Mouse (Mus musculus) embryonic facial prominence, embryonic 10.5 days (tissue): ENCODE measurements around the gene Akr1c12. TPM values are rescaled to one million over a fixed set of nuclear protein-coding genes. Genes with fewer than 3 reads are reported as not detected.
A peak's percentile ranks its signal among the peaks of the same experiment; 100 is the strongest.
"Not testable (repeated sequence)": the region's sequence is repeated elsewhere in the genome, so short reads cannot be mapped to it uniquely, and the experiment has no call there.

Experiments
- DNase-seq: peaks from one replicate; pipeline ENCODE4 v3.0.0-alpha.2; 2017; ENCODE audit warnings: low spot score
- H3K27ac ChIP-seq: fragments of 300-500 bp; sonication (generic); replicated peaks from 2 replicates; pipeline ENCODE4 v1.5.1; 2016; ENCODE audit warnings: mild to moderate bottlenecking
- H3K27me3 ChIP-seq: fragments of 300-500 bp; sonication (generic); replicated peaks from 2 replicates; pipeline ENCODE4 v1.6.1; 2016; ENCODE audit warnings: low read depth, mild to moderate bottlenecking; ENCODE audit not compliant: poor library complexity, severe bottlenecking
- H3K36me3 ChIP-seq: fragments of 300-500 bp; sonication (generic); replicated peaks from 2 replicates; pipeline ENCODE4 v1.6.1; 2016; ENCODE audit warnings: mild to moderate bottlenecking, moderate library complexity
- H3K4me1 ChIP-seq: fragments of 300-500 bp; sonication (generic); 2 replicates; pipeline ENCODE4 v1.6.1; 2016
- H3K4me3 ChIP-seq: fragments of 300-500 bp; sonication (generic); 2 replicates; pipeline ENCODE4 v1.5.1; 2016; ENCODE audit warnings: mild to moderate bottlenecking, moderate library complexity
- H3K9me3 ChIP-seq: fragments of 300-500 bp; sonication (generic); 2 replicates; pipeline ENCODE4 v1.6.1; 2016; ENCODE audit warnings: mild to moderate bottlenecking
- WGBS: fragments of 180-500 bp; shearing (Covaris S2); methylation state at CpG from one replicate; pipeline ENCODE4 v1.1.7; 2016; 5-methylcytosine and 5-hydroxymethylcytosine counted together
- polyA plus RNA-seq: library from polyadenylated mRNA; unstranded; fragments of >200 nt; fragmentation: Nextera tagmentation; extraction: Ambion mirVana; gene quantifications from 2 replicates; pipeline ENCODE4 v1.2.1, GENCODE M21; 2016

The Akr1c12 gene
- 0.15 TPM in 1 of 2 replicates, not detected in the other for polyA plus RNA-seq

- H3K4me1 ChIP-seq = no peaks in the 10 kb centered on the region
- DNase-seq = no peak
- H3K4me3 ChIP-seq = no peak within 1 kb of the TSS
- H3K27ac ChIP-seq = no peak within 1 kb of the TSS
- no peaks in the 10 kb centered on the region for H3K36me3 ChIP-seq
- WGBS = 67% methylated on average over 4 of the region's 4 CpGs
- no peaks in the 10 kb centered on the region for H3K9me3 ChIP-seq
- no peaks in the 10 kb centered on the region for H3K27me3 ChIP-seq
Observed at GRCm38 (mm10) chr13:4279284-4279683, at the start of gene Akr1c12. Akr1c12 (minus strand) TSS chr13:4279433.

DNA sequence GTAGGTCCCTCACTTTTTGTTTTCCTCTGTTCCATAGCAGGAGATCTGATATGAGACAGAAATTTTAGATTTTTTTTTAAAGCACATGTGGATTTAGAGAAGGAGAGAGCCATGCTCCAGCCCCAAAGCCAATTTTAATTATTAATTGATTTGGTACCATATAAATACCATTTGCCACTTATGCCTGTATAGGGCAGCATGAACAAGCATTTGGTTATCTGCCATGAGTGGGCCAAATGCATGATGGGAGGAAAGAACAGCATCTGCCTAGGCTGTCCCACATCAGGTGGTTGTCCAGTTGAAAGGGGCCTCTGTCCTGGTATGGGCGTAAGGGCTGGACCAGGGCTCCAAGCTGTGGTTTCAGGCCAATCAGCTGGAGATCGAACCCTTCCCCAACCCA is 39.5 kb upstream of the Akr1c12 start:
- no peaks in the 10 kb centered on the region for H3K9me3 ChIP-seq
- no peak for DNase-seq
- H3K36me3 ChIP-seq = no peaks in the 10 kb centered on the region
- H3K27me3 ChIP-seq = no peaks in the 10 kb centered on the region
- WGBS = 88% methylated on average over 2 of the region's 2 CpGs
- H3K27ac ChIP-seq = no peak overlapping the region
- H3K4me3 ChIP-seq = no peak overlapping the region
- no peaks in the 10 kb centered on the region for H3K4me1 ChIP-seq

- Histone ChIP-seq H3K36me3 (no peaks in the 10 kb centered on the region), H3K27ac (no peak overlapping the region), H3K4me1 (no peaks in the 10 kb centered on the region), H3K27me3 (no peaks in the 10 kb centered on the region), H3K9me3 (no peaks in the 10 kb centered on the region), H3K4me3 (no peak overlapping the region)
- 83% methylated on average over 2 of the region's 2 CpGs for WGBS
- no peak for DNase-seq
Observed at GRCm38 (mm10) chr13:4313907-4314306, 34.7 kb upstream of the Akr1c12 start.

DNA sequence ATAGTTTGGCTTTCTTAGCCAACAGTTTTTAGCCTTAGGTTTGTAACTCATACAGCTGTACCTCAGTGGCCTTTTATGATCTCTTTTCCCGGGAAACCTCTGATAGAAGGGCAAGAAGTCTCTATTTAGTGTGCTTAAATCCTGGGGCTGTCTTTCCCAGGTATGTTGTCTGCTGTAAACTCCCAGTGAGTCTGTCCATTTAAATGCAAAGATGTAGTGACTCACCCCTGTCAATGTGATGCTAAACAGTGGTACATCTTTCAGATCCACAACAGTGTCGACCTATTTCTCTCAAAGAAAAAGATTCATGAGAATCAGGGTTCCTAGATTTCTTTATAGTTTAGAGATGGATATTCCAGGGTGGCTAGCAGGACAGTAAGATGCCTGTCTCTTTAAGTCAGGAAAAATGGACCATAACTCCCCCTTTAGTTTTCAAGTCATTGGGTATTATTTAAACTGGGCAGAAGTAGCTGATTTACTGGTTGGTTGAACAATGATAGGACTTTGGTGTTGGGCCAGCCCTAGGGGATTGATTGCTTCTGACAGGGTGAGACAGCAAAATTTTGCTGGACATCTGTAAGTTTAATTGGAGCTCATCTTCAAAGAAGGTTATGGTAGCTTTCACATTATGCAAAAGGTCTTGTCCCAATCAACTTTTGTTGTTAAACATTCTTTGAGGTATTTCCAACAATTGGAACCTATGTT is 25.8 kb upstream of the Akr1c12 start:
- H3K27ac ChIP-seq = no peak overlapping the region
- H3K27me3 ChIP-seq = no peaks in the 10 kb centered on the region
- no peak for DNase-seq
- H3K4me3 ChIP-seq = no peak overlapping the region
- no peaks in the 10 kb centered on the region for H3K36me3 ChIP-seq
- H3K4me1 ChIP-seq = no peaks in the 10 kb centered on the region
- 0 out of 2 replicates have a peak, but pooled peaks cover 3% of the 10 kb centered on the region for H3K9me3 ChIP-seq
- 50% methylated on average over 2 of the region's 2 CpGs for WGBS

DNA sequence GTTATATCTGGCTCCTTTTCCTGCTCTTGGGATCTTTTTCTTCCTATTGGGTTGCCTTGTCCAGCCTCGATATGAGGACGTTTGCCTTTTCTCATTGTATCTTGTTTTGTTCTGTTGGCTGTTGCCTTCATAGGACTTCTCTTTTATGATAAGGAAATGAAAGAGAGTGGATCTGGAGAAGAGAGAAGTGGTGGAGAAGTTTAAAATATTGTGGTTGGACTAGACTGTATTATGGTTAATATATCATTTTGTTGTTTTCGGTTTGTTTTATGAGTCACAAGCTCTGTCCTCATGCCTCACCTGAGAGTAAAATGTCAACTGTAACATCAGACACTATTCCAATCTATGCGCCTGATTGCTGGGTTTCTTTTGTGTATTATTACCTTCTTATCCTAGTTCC is 17.8 kb upstream of the Akr1c12 start:
- H3K9me3 ChIP-seq = no peaks in the 10 kb centered on the region
- H3K27me3 ChIP-seq = no peaks in the 10 kb centered on the region
- no peak overlapping the region for H3K4me3 ChIP-seq
- H3K27ac ChIP-seq = no peak overlapping the region
- 95% methylated on average over 4 of the region's 4 CpGs for WGBS
- no peaks in the 10 kb centered on the region for H3K36me3 ChIP-seq
- H3K4me1 ChIP-seq = no peaks in the 10 kb centered on the region
- no peak for DNase-seq

DNA sequence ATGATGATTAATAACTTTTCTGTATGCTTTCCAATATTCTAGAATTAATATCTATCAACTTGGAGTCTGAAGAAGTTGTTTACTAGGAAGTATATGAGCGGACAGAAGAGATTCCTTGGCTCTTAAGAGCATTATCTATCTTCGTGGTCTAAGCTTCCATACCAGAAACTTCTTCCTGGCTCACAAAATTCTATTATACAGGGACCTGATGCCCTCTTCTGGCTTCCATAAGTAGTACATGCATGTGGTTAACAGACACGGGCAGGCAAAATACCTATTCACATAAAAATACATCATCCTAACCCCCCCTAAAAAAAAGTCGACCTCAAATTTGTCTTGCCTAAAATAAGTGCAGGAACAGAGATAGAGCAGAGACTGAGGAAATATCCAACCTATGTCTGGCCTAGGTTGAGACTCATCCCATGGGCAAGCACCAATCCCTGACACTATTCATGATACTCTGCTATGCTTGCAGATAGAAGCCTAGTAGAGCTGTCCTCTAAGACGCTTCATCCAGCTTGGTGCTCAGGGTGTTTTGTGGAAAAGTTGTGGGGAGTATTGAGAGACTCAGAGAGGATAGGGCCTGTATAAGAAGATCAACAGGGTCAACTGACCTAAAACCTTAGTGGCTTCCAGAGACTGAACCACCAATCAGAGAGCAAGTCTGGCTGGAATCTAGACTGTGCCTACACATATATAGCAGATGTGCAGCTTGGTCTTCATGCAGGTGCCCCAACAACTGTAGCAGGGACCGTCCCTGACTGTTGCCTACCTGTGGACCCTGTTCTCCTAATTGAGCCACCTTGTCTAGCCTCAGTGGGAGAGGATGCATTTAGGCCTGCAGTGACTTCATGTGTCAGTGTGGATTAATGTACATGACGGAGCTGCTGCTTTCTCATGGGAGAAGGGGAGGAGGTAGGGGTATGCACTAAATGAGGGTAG is 2.5 kb upstream of the Akr1c12 start:
- no peak overlapping the region for H3K27ac ChIP-seq
- DNase-seq = peak; percentile 12
- no peaks in the 10 kb centered on the region for H3K4me1 ChIP-seq
- no peaks in the 10 kb centered on the region for H3K36me3 ChIP-seq
- no peaks in the 10 kb centered on the region for H3K9me3 ChIP-seq
- 44% methylated on average over 7 of the region's 7 CpGs for WGBS
- H3K27me3 ChIP-seq = no peaks in the 10 kb centered on the region
- no peak overlapping the region for H3K4me3 ChIP-seq

GRCm38 (mm10) chr13:4277526-4277925 is 1.7 kb downstream of the Akr1c12 start:
- 90% methylated on average over 2 of the region's 2 CpGs for WGBS
- DNase-seq = no peak

GRCm38 (mm10) chr13:4270860-4271259 is 8.4 kb downstream of the Akr1c12 start:
- Histone ChIP-seq H3K4me1 (no peaks in the 10 kb centered on the region), H3K36me3 (no peaks in the 10 kb centered on the region), H3K27ac (no peak overlapping the region), H3K9me3 (no peaks in the 10 kb centered on the region), H3K4me3 (no peak overlapping the region), H3K27me3 (no peaks in the 10 kb centered on the region)
- no peak for DNase-seq

More at GRCm38 (mm10) chr13:4277526-4277925, 1.7 kb downstream of the Akr1c12 start:
- H3K9me3 ChIP-seq = no peaks in the 10 kb centered on the region
- H3K27me3 ChIP-seq = no peaks in the 10 kb centered on the region
- no peaks in the 10 kb centered on the region for H3K4me1 ChIP-seq
- no peak overlapping the region for H3K4me3 ChIP-seq
- H3K27ac ChIP-seq = no peak overlapping the region
- no peaks in the 10 kb centered on the region for H3K36me3 ChIP-seq

- not testable (repeated sequence) for DNase-seq, H3K36me3 ChIP-seq, H3K27me3 ChIP-seq, H3K4me1 ChIP-seq, H3K27ac ChIP-seq, H3K9me3 ChIP-seq, H3K4me3 ChIP-seq
- WGBS = 90% methylated on average over 2 of the region's 2 CpGs
Observed at GRCm38 (mm10) chr13:4265455-4265854, 13.8 kb downstream of the Akr1c12 start.

GRCm38 (mm10) chr13:4265047-4265446 is 14.2 kb downstream of the Akr1c12 start:
- 88% methylated on average over 2 of the region's 2 CpGs for WGBS
- Histone ChIP-seq H3K4me1 (no peaks in the 10 kb centered on the region), H3K27ac (no peak overlapping the region), H3K4me3 (no peak overlapping the region), H3K9me3 (no peaks in the 10 kb centered on the region), H3K36me3 (no peaks in the 10 kb centered on the region), H3K27me3 (no peaks in the 10 kb centered on the region)
- no peak for DNase-seq

DNA sequence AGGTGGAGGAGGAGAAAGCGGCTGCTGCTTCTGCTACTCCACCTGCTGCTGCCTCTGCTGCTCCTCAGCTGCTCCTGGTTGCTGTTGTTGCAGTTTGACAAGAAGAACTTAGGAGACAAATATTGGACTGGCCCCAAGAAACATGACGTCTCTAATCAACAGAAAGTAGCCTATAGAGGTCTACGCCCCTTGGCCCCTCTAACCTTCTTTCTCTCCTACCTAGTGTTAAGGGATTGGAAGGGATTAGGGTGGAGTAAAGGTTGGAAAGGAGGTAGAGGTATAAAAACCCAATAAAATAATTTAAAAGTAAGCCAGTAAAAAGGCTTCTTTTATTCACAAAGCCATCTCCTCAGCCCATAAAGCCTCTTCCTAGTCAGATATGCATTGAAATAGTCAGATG is 14.6 kb downstream of the Akr1c12 start:
- H3K27me3 ChIP-seq = no peaks in the 10 kb centered on the region
- no peaks in the 10 kb centered on the region for H3K36me3 ChIP-seq
- no peak overlapping the region for H3K27ac ChIP-seq
- WGBS = 86% methylated on average over 3 of the region's 3 CpGs
- H3K4me1 ChIP-seq = no peaks in the 10 kb centered on the region
- no peak for DNase-seq
- no peak overlapping the region for H3K4me3 ChIP-seq
- no peaks in the 10 kb centered on the region for H3K9me3 ChIP-seq

- 84% methylated on average over 6 of the region's 6 CpGs for WGBS
- Histone ChIP-seq H3K27me3 (no peaks in the 10 kb centered on the region), H3K36me3 (no peaks in the 10 kb centered on the region), H3K4me3 (no peak overlapping the region), H3K27ac (no peak overlapping the region), H3K9me3 (no peaks in the 10 kb centered on the region), H3K4me1 (no peaks in the 10 kb centered on the region)
- DNase-seq = no peak
Observed at GRCm38 (mm10) chr13:4257349-4257748, 21.9 kb downstream of the Akr1c12 start.

DNA sequence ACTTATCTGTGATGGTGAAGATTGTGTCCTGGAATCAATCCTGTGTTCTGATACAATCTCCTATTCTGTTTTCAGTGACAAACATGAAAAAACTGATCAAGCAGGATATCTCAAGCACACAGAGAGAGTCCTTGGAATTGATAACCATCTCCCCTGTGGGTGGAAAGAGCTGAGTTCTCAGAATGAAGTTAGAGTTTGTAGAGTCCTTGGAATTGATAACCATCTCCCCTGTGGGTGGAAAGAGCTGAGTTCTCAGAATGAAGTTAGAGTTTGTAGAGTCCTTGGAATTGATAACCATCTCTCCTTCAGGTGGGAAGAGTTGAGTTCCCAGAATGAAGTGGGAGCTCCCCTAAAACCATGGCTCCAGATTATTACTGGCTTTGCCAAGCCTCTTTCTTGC is 22.3 kb downstream of the Akr1c12 start:
- not testable (repeated sequence) for H3K27ac ChIP-seq, H3K4me1 ChIP-seq, H3K36me3 ChIP-seq, H3K9me3 ChIP-seq, H3K27me3 ChIP-seq, H3K4me3 ChIP-seq, DNase-seq
